In genomic region chr17:35379729-35380451, GRCm38 (mm10) we compare ENCODE assay signal across 1 mouse cellular context.
TF ChIP-seq lines count a peak whose summit lies in the region.

No protein-coding gene starts in this region.

TF ChIP-seq in CH12.LX, 34 proteins besides CTCF, POLR2A, EP300 and RAD21:
- TF ChIP-seq POLR2AphosphoS2 (IDR thresholded peaks at IDR 0.05; ENCODE audit: low read depth, low read length) = peak; percentile 76; the same call in 1 of the 2 replicates
- TF ChIP-seq TCF12 (IDR thresholded peaks at IDR 0.05; ENCODE audit: low read depth, low read length) = 0 out of 2 replicates have a peak, but pooled peaks have one; percentile 45
- TF ChIP-seq MAX (IDR thresholded peaks at IDR 0.05; ENCODE audit: low read length) = 0 out of 2 replicates have a peak, but pooled peaks have one; percentile 5
- no peak for TF ChIP-seq NRF1 (IDR thresholded peaks at IDR 0.05; ENCODE audit: low read depth, low read length)
- no peak for TF ChIP-seq ZC3H11A (IDR thresholded peaks at IDR 0.05; ENCODE audit: low read depth, low read length)
- TF ChIP-seq NELFE (IDR thresholded peaks at IDR 0.05; ENCODE audit: low read depth, low read length) = peak; percentile 29
- peak; percentile 92 for TF ChIP-seq CHD1 (IDR thresholded peaks at IDR 0.05; ENCODE audit: low read depth, low read length)
- peak; percentile 31; the same call in 1 of the 2 replicates for TF ChIP-seq SIN3A (IDR thresholded peaks at IDR 0.05; ENCODE audit: low read length)
- TF ChIP-seq ELF1 (IDR thresholded peaks at IDR 0.05; ENCODE audit: low read depth, low read length) = 0 out of 2 replicates have a peak, but pooled peaks have one; percentile 17
